Mouse (Mus musculus): ENCODE measurements around the gene Gm45716. TPM values are rescaled to one million over a fixed set of nuclear protein-coding genes. Genes with fewer than 3 reads are reported as not detected.

The Gm45716 gene
- polyA plus RNA-seq, 1 experiment from 2014 or later: 9.8 TPM

DNA sequence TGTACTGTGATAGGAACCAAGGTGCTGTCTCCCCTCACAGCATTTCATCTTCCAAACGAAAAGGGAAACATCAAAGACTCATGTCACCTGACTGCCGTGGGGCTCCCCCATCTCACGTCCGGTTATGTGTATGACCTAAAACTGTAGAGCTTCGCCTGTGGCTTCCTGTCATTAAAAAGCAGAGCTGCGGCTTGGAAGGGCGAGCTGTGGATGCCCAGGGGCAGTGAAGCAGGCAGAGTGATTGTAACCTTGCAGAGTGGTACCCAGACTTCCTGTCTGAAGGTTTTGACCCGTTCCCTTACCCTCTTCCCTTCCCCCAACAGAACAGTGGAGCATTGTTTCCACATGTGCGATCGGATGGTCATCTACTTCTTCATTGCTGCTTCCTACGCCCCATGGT is 76.7 kb downstream of the Gm45716 start:
- Histone ChIP-seq H3K36me3 (ENCODE audit: control insufficient read depth, insufficient read depth, low read length) (peaks cover 41% of the 10 kb centered on the region), H3K4me2 (replicated peaks; ENCODE audit: low read depth, low read length) (no peak overlapping the region), H3K9me3 (ENCODE audit: control insufficient read depth, low read length) (no peaks in the 10 kb centered on the region), H3K27me3 (ENCODE audit: control insufficient read depth, insufficient read depth, low read length) (no peaks in the 10 kb centered on the region), H3K4me1 (ENCODE audit: control insufficient read depth, insufficient read depth, low read length) (peaks cover 5% of the 10 kb centered on the region), H3K9ac (ENCODE audit: low read depth, low read length) (no peak overlapping the region), H3K27ac (ENCODE audit: low read depth, low read length) (no peak overlapping the region), H3K4me3 (ENCODE audit: low read length) (no peak overlapping the region)
- 70% methylated on average over 11 of the region's 11 CpGs for WGBS
- ATAC-seq (ENCODE audit: low FRiP score, low TSS enrichment): no peak

DNA sequence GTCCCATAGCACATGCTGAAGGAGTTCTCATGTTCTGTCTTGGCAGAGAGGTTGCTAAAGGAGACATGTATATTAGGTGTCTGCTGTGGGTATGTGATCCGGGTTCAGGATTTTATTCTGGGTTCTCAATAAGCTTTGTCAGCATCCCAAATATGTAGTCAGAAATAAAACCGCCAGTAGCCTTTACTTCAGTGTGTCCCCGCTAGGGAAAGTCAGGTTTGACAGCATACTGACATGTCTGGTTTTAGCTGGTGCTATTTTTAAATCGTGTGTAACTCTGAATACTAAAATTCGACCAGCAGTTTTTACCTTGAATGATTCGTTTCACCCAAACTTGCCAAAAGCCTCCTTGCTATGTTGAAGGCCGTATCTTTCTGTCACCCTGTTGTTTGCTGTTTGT is 78.1 kb downstream of the Gm45716 start:
- H3K4me1 ChIP-seq (ENCODE audit: control insufficient read depth, insufficient read depth, low read length): peaks cover 11% of the 10 kb centered on the region
- no peak overlapping the region for H3K4me2 ChIP-seq (replicated peaks; ENCODE audit: low read depth, low read length)
- 90% methylated on average over 7 of the region's 7 CpGs for WGBS
- H3K9me3 ChIP-seq (ENCODE audit: control insufficient read depth, low read length): no peaks in the 10 kb centered on the region
- H3K9ac ChIP-seq (ENCODE audit: low read depth, low read length): no peak overlapping the region
- no peak for ATAC-seq (ENCODE audit: low FRiP score, low TSS enrichment)
- peaks cover 36% of the 10 kb centered on the region for H3K36me3 ChIP-seq (ENCODE audit: control insufficient read depth, insufficient read depth, low read length)
- H3K27ac ChIP-seq (ENCODE audit: low read depth, low read length): no peak overlapping the region
- no peaks in the 10 kb centered on the region for H3K27me3 ChIP-seq (ENCODE audit: control insufficient read depth, insufficient read depth, low read length)
- no peak overlapping the region for H3K4me3 ChIP-seq (ENCODE audit: low read length)

DNA sequence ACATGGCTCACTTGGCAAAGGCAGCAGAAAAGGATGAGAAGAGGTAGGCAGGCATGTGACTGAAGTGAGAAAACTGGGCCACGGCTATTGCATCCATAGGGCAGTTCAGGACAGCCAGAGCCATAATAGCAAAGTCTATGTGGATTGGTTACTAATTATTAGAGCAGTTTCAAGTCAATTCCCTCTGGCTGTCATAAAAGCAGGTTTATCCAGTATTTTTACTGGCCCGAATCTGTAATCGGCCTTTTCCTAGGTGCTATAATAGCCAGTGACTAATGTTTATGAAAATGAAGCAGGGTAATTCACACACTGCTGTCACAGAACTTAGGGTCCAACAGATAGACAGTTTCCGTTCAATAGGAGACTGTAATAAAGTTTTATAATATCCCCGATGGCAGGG is 81.5 kb downstream of the Gm45716 start:
- peaks cover 28% of the 10 kb centered on the region; the same call in 1 of the 2 replicates for H3K36me3 ChIP-seq (ENCODE audit: control insufficient read depth, insufficient read depth, low read length)
- no peak overlapping the region for H3K9ac ChIP-seq (ENCODE audit: low read depth, low read length)
- peak; percentile 21; the same call in 1 of the 2 replicates for ATAC-seq (ENCODE audit: low FRiP score, low TSS enrichment)
- WGBS: 37% methylated on average over 5 of the region's 5 CpGs
- H3K27me3 ChIP-seq (ENCODE audit: control insufficient read depth, insufficient read depth, low read length): no peaks in the 10 kb centered on the region
- peaks cover 11% of the 10 kb centered on the region for H3K4me1 ChIP-seq (ENCODE audit: control insufficient read depth, insufficient read depth, low read length)
- no peak overlapping the region for H3K4me3 ChIP-seq (ENCODE audit: low read length)
- no peaks in the 10 kb centered on the region for H3K9me3 ChIP-seq (ENCODE audit: control insufficient read depth, low read length)
- H3K4me2 ChIP-seq (replicated peaks; ENCODE audit: low read depth, low read length): no peak overlapping the region
- no peak overlapping the region for H3K27ac ChIP-seq (ENCODE audit: low read depth, low read length)

DNA sequence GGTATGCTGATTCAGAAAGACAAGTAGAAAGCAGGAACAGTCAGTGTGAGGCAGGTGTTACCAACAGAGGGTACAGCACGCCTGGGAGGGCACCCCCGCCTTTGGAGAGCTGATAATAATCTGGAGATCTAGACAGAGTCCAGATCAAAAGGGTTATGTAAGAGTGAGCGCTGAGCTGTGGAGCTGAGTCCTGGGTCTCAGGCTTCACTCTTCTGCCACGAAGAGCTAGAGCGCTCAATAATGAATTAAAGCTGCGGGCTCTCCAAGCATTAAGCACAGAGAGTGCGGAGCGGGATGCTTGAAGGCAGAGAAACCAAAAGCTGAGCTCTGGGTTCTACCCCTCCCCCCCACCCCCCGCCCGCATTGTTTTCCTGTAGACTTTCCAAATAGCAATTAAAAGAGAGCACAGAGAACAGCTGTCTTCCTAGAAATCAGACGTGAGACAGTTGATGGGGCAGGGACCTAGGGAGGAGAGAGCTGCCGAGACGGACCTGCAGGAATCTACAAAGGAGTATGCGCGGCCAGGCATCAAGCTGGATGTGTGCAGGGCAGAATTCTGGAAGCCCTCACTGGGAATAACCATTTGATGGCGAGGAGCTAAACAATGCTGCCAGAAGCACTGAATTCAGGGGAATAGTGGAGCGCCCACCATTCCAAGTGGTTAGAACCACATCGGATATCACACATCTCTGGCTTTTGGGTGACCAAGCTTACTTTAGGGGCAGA is 82.1 kb downstream of the Gm45716 start:
- peak; percentile 80 for ATAC-seq (ENCODE audit: low FRiP score, low TSS enrichment)
- WGBS: 37% methylated on average over 18 of the region's 18 CpGs
- Histone ChIP-seq H3K9me3 (ENCODE audit: control insufficient read depth, low read length) (no peaks in the 10 kb centered on the region), H3K4me1 (ENCODE audit: control insufficient read depth, insufficient read depth, low read length) (peaks cover 11% of the 10 kb centered on the region), H3K4me3 (ENCODE audit: low read length) (no peak overlapping the region), H3K27ac (ENCODE audit: low read depth, low read length) (peak overlapping the region; percentile 37; the same call in 1 of the 2 replicates), H3K36me3 (ENCODE audit: control insufficient read depth, insufficient read depth, low read length) (peaks cover 28% of the 10 kb centered on the region; the same call in 1 of the 2 replicates), H3K4me2 (replicated peaks; ENCODE audit: low read depth, low read length) (no peak overlapping the region), H3K9ac (ENCODE audit: low read depth, low read length) (no peak overlapping the region), H3K27me3 (ENCODE audit: control insufficient read depth, insufficient read depth, low read length) (no peaks in the 10 kb centered on the region)

DNA sequence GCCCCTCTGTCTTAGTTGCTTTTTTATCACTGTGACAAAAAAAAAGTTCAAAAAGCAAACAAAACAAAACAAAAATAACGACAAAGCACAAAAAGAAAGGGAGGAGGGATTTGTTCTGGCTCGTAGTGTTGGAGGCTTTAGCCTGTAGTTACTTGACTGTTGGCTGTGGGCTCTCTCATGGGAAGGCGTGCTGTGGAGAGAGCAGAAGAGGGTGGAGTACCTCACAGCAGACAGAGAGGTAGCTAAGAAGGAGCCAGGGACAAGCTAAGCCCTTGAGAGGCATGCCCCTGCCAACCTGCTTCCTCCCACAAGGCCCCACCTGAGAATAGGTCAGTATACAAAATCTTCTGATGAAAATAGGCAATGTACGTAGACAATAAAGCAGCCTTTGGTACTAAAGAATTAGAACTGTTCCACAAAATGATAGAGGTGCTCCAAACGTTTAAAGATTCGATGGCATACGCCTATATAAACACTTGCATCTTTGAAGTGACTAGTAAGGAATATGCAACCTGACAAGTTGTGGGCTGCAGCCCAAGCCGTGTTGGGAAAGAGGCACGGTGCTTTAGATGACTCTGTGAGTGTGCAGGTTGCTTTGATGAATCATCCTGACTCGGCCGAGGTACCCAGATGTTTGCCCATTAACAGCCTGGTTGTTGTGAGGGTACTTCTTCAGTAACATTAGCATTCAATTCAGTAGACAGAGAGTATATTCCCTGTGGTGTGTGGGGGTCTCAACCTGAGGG is 82.8 kb downstream of the Gm45716 start:
- WGBS: 81% methylated on average over 11 of the region's 11 CpGs
- Histone ChIP-seq H3K27ac (ENCODE audit: low read depth, low read length) (no peak overlapping the region), H3K9me3 (ENCODE audit: control insufficient read depth, low read length) (no peaks in the 10 kb centered on the region), H3K27me3 (ENCODE audit: control insufficient read depth, insufficient read depth, low read length) (no peaks in the 10 kb centered on the region), H3K4me3 (ENCODE audit: low read length) (no peak overlapping the region), H3K4me2 (replicated peaks; ENCODE audit: low read depth, low read length) (no peak overlapping the region), H3K9ac (ENCODE audit: low read depth, low read length) (no peak overlapping the region), H3K36me3 (ENCODE audit: control insufficient read depth, insufficient read depth, low read length) (peaks cover 25% of the 10 kb centered on the region; the same call in 1 of the 2 replicates), H3K4me1 (ENCODE audit: control insufficient read depth, insufficient read depth, low read length) (peaks cover 11% of the 10 kb centered on the region)
- ATAC-seq (ENCODE audit: low FRiP score, low TSS enrichment): no peak

DNA sequence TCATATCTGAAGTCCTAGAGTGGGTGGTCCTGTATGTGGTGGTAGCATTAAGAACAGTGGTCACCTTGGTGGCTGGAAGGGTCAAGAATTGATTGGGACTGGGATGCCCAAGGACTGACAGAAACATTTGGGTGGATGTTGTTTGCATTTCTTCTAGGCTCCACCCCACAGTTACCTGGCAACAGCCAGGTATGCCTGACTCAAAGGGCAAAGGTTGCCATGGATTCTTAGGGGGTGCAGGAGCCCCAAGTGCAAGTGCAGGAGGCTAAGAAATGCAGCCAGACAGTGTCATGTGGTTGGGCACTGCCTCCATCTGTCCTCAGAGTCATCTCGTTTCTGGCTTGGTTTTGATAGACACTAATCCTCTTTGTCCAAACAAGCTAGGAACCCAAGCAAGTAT is 86.7 kb downstream of the Gm45716 start:
- no peak overlapping the region for H3K4me3 ChIP-seq (ENCODE audit: low read length)
- no peak for ATAC-seq (ENCODE audit: low FRiP score, low TSS enrichment)
- peaks cover 25% of the 10 kb centered on the region; the same call in 1 of the 2 replicates for H3K36me3 ChIP-seq (ENCODE audit: control insufficient read depth, insufficient read depth, low read length)
- no peak overlapping the region for H3K9ac ChIP-seq (ENCODE audit: low read depth, low read length)
- no peak overlapping the region for H3K4me2 ChIP-seq (replicated peaks; ENCODE audit: low read depth, low read length)
- WGBS: 67% methylated on average over 1 of the region's 1 CpGs
- H3K9me3 ChIP-seq (ENCODE audit: control insufficient read depth, low read length): no peaks in the 10 kb centered on the region
- H3K27ac ChIP-seq (ENCODE audit: low read depth, low read length): no peak overlapping the region
- H3K27me3 ChIP-seq (ENCODE audit: control insufficient read depth, insufficient read depth, low read length): no peaks in the 10 kb centered on the region
- peaks cover 16% of the 10 kb centered on the region for H3K4me1 ChIP-seq (ENCODE audit: control insufficient read depth, insufficient read depth, low read length)

DNA sequence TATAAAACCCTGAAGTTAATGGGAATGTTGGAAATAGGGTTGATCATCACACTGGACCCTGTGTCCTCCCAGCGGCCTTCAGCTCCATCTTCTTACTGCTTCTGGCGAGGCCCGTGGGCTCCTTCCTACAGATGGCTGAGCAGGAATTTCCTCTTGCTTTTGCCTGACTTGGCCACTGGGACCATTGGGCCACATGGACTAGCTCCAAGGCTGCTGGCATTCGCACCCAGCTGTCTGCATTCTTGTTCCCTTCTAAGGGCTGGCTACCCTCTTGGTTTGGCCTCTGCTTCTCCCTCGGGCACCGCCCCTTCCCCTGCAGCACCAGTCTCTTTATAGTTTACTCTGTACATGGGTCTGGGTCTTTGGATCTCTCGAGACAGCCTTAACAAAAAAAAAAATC is 88.2 kb downstream of the Gm45716 start:
- H3K9me3 ChIP-seq (ENCODE audit: control insufficient read depth, low read length): no peaks in the 10 kb centered on the region
- H3K9ac ChIP-seq (ENCODE audit: low read depth, low read length): no peak overlapping the region
- peaks cover 21% of the 10 kb centered on the region; the same call in 1 of the 2 replicates for H3K36me3 ChIP-seq (ENCODE audit: control insufficient read depth, insufficient read depth, low read length)
- no peak overlapping the region for H3K27ac ChIP-seq (ENCODE audit: low read depth, low read length)
- no peak overlapping the region for H3K4me2 ChIP-seq (replicated peaks; ENCODE audit: low read depth, low read length)
- WGBS: 76% methylated on average over 7 of the region's 7 CpGs
- no peaks in the 10 kb centered on the region for H3K27me3 ChIP-seq (ENCODE audit: control insufficient read depth, insufficient read depth, low read length)
- ATAC-seq (ENCODE audit: low FRiP score, low TSS enrichment): no peak
- H3K4me3 ChIP-seq (ENCODE audit: low read length): no peak overlapping the region
- H3K4me1 ChIP-seq (ENCODE audit: control insufficient read depth, insufficient read depth, low read length): peaks cover 8% of the 10 kb centered on the region; the same call in 1 of the 2 replicates

DNA sequence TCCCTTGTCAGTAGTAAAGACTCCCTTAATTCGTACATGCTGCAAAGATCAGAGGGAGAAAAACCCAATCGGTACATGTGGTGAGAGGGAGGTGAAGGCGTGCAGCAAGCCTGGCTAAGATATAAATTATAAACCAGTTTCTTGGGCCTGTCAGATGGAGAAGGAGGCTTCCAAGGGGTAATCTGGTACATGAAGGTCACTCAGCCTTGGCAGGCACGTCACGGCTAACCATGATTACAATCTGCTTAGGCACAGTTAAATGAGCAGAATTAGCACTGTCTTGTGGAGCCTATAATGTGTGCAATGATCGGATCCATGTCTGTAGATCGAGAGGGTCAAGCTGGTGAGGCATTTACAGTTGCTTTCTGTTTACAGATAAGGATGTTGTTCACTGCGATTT is 88.7 kb downstream of the Gm45716 start:
- peaks cover 18% of the 10 kb centered on the region; the same call in 1 of the 2 replicates for H3K36me3 ChIP-seq (ENCODE audit: control insufficient read depth, insufficient read depth, low read length)
- WGBS: 49% methylated on average over 8 of the region's 8 CpGs
- ATAC-seq (ENCODE audit: low FRiP score, low TSS enrichment): no peak

DNA sequence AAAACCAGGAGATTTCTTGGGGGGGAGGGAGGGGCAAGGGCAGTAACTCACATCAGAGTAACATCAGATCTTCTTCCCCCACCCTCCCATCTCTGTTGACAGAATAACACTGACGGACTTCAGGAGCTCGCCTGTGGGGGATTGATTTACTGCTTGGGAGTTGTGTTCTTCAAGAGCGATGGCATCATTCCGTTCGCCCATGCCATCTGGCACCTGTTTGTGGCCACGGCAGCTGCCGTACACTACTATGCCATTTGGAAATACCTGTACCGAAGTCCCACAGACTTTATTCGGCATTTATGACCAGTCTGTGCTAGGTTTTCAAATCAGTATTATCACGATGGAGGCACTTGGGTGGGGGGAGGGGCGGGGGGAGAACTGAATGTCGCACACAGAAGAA is 89.1 kb downstream of the Gm45716 start:
- H3K4me2 ChIP-seq (replicated peaks; ENCODE audit: low read depth, low read length): no peak overlapping the region
- ATAC-seq (ENCODE audit: low FRiP score, low TSS enrichment): no peak
- 69% methylated on average over 12 of the region's 12 CpGs for WGBS

More for the DNA sequence above, 88.7 kb downstream of the Gm45716 start:
- Histone ChIP-seq H3K4me2 (replicated peaks; ENCODE audit: low read depth, low read length) (no peak overlapping the region), H3K27me3 (ENCODE audit: control insufficient read depth, insufficient read depth, low read length) (no peaks in the 10 kb centered on the region), H3K9me3 (ENCODE audit: control insufficient read depth, low read length) (no peaks in the 10 kb centered on the region), H3K4me1 (ENCODE audit: control insufficient read depth, insufficient read depth, low read length) (peaks cover 8% of the 10 kb centered on the region; the same call in 1 of the 2 replicates), H3K4me3 (ENCODE audit: low read length) (no peak overlapping the region), H3K9ac (ENCODE audit: low read depth, low read length) (no peak overlapping the region), H3K27ac (ENCODE audit: low read depth, low read length) (no peak overlapping the region)

More for the DNA sequence above, 89.1 kb downstream of the Gm45716 start:
- H3K36me3 ChIP-seq (ENCODE audit: control insufficient read depth, insufficient read depth, low read length): peaks cover 18% of the 10 kb centered on the region; the same call in 1 of the 2 replicates
- H3K27me3 ChIP-seq (ENCODE audit: control insufficient read depth, insufficient read depth, low read length): no peaks in the 10 kb centered on the region
- H3K4me3 ChIP-seq (ENCODE audit: low read length): no peak overlapping the region
- H3K27ac ChIP-seq (ENCODE audit: low read depth, low read length): no peak overlapping the region
- no peaks in the 10 kb centered on the region for H3K9me3 ChIP-seq (ENCODE audit: control insufficient read depth, low read length)
- no peak overlapping the region for H3K9ac ChIP-seq (ENCODE audit: low read depth, low read length)
- peaks cover 8% of the 10 kb centered on the region; the same call in 1 of the 2 replicates for H3K4me1 ChIP-seq (ENCODE audit: control insufficient read depth, insufficient read depth, low read length)
